Mouse (Mus musculus) splenic B cell, adult 2 months (primary cell): ENCODE measurements at regions not wholly inside any gene's neighbourhood (a gene's known extent, or its start where the extent isn't known, plus 50 kb on each side); places are given as distances from the start of the nearest gene placed in this dataset.

Source experiments
- DNase-seq: peaks from one replicate; pipeline ENCODE4 v3.0.0-alpha.2; 2011; ENCODE audit warnings: low read depth, low spot score
- H3K27me3 ChIP-seq: 2 replicates; pipeline ENCODE4 v1.6.1; 2012; ENCODE audit warnings: mild to moderate bottlenecking, low read length, moderate library complexity, mixed read lengths; ENCODE audit not compliant: control insufficient read depth, poor library complexity, insufficient read depth, severe bottlenecking
- H3K36me3 ChIP-seq: 2 replicates; pipeline ENCODE4 v1.6.1; 2012; ENCODE audit warnings: mild to moderate bottlenecking, low read length, moderate library complexity, mixed read lengths; ENCODE audit not compliant: control insufficient read depth, poor library complexity, insufficient read depth, severe bottlenecking

DNA sequence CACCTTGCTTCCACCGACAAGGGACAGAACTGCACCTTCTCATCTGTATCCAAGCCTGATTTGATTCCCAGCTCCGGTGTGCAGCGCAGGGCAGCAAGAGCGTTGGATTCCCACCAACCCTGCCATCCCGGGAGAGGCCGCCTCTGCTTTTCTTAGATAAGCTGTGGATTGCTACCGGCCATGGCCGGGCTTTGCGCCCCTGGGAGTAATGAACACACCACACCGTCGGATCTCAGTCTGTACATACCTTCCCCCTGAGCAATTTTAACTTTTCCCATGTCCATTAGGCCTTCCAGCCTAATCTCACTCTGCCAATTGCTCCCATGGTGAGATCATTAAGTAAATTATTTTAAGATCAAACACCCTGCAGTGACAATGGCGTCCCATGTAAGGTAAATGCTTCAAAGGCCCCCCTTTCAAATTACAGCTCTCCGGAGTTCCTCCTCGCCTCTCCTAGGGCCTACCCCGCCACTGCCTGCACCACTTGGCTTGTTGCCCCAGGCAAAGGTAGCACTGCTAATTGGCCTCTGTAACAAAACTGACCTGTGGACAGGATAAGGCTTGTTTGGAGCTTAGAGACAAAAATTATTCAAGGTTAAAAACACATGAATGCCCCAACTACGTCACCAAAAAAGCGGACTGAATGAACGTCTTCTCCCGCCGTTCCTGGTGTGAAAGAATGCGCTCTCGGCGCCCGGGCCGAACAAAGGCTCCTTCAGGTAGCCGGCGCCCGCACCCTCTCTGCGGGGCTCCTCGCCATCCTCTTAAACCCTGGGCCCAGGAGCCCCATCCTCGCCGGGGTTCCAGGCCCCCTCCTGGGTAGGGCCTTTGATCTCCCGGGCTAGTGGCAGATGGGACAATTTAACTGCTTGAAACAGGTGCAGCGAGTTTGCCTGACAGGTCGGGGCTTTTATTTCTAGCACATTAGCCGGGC is 228.5 kb upstream of the Sp4 start:
- no peaks in the 10 kb centered on the region for H3K27me3 ChIP-seq
- no peaks in the 10 kb centered on the region for H3K36me3 ChIP-seq
- no peak for DNase-seq

DNA sequence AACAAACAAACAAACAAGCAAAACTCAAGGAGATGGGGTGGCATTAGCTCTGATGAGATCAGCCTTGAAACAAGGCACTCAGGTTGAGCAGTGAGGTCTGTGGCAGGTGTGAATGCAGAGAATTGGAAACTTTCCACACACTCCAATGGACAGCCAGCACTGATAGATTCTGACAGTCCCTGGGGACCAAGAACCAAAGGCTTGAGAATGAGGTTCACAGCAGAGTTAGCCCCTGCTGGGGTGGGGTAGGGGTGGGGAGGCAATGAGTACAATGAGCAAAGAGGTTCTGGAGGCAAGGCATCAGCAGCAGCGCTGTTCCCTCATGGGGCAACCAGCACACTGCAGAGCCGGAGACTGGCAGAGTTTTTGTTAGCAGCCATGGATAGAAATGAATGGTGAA is 220.5 kb upstream of the Sp4 start:
- H3K27me3 ChIP-seq: no peaks in the 10 kb centered on the region
- H3K36me3 ChIP-seq: no peaks in the 10 kb centered on the region
- DNase-seq: no peak

DNA sequence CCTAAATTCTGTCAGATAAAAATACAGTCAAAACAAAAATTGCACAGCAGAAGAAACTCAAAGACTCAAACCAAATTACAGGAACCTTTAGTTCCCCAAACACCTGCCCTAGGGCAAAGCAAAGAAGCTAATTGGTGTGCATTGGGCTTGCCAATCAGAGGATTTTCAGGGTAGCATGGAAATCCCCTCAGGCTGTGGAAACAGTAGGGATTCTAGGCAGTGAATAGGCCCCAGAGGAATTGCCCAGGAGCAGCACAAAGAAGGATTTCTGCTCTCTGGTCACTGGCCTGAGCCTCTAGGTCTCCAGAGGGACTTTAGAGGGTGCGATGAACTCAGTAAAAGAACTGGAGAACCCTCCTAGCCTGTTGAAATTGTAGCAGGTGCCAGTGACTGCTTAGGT is 220.1 kb upstream of the Sp4 start:
- Histone ChIP-seq H3K27me3 (no peaks in the 10 kb centered on the region), H3K36me3 (no peaks in the 10 kb centered on the region)
- DNase-seq: no peak

DNA sequence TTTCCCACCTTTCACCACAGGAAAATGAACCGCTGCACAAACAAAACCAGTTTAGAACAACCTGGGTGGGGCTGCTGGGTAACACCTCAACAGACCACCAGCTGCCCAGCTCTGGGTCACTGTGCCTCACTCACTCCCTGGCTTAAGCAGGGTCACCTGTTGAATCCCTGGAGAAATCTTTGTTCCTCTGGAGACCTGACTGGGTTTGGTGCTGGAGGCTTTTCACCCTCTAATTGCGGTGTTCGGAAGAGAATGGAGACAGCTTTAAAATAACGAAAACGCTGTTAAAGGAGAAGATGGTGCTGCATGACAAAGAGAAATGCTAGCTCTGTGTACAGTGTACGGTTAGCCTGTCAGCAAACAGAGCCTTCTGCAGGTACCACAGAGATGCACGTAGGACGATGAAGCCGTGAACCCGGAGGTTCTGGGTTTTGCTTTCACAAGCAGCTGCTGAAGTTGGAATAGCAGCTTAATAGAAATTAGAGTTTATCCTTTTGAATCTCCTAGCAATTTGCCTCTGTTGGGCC is 218.6 kb upstream of the Sp4 start:
- DNase-seq: no peak
- no peaks in the 10 kb centered on the region for H3K36me3 ChIP-seq
- no peaks in the 10 kb centered on the region for H3K27me3 ChIP-seq

DNA sequence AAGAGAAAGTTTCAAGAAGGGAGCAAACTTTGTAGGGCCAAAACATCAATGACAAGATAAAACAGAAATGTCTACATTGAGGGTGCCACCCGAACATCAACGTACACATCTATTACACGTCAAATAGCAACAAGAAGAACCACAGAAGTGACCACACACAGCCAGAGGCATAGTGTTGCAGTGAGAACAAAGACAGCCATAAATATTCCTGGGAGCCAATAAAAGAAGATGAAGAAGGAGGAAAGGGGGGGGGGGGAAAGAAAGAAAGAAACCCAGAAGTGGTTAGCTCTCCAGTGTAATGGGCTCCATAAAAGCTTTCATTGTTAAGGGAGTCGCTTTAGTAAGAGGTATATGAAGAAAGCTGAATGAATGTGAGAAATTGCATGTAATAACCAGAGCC is 209.7 kb upstream of the Sp4 start:
- H3K36me3 ChIP-seq: no peaks in the 10 kb centered on the region
- no peaks in the 10 kb centered on the region for H3K27me3 ChIP-seq
- no peak for DNase-seq

DNA sequence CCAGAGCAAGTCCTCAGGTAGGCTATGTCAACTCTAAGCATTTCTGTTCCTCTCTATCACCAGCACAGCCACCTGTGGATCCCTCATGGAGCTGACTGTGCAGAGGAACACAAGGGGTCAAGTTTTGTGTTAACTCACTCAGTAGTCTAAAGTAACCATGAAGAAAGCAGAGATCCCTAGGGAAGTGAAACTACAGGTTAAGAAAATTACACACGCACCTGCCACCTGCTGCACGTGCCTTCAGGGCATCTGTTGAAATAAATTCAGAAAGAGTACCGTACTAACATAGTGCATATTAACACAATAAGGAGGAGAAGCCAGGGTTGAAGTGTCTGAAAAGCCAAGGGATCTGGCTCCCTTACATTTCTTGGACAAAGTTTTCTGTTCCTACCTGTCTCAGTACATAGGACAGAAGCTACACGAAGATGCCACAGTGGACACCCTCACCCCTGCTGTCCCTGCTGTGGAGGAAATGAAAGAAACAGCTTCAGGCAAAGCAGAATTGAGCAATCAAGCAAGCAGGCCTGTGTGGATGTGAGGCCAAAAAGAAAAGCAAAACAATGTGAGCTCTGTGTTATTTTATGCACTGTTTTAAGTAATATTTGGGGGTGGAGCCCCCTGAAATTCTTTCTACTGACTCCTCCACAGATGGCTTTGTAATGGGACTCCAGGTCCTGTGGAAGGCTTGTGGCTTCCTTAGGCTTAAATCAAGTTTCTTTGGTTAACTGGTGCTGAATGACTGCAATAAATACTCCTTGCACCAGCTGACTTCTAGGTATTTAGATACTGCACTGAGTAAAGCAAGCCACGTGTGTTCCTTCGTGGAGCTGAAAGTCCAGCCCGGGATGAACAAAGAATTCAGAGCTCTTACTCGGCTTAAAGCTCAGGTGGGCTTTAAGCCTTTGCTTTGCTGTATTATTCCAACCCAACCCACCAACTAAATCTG is 208.0 kb upstream of the Sp4 start:
- Histone ChIP-seq H3K36me3 (no peaks in the 10 kb centered on the region), H3K27me3 (no peaks in the 10 kb centered on the region)
- DNase-seq: no peak

DNA sequence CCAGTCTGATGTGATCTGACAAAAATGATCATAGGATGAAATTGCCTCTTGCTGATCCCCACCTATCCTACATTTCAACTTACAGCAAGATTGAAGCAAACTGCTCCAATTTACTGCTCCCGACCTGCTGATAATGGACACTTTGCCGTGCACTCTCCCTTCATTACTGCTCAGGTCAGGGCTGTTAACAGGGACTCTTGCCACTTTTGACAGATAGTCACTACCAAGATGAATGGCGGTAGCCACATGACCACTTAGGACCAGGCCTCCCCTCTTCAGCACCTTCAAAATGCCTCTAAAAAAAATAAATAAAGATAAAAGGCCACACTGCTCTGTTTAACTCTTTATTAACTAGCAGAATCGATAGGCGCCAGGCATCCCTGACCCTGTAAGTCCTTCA is 199.2 kb upstream of the Sp4 start:
- Histone ChIP-seq H3K36me3 (no peaks in the 10 kb centered on the region), H3K27me3 (no peaks in the 10 kb centered on the region)
- no peak for DNase-seq

DNA sequence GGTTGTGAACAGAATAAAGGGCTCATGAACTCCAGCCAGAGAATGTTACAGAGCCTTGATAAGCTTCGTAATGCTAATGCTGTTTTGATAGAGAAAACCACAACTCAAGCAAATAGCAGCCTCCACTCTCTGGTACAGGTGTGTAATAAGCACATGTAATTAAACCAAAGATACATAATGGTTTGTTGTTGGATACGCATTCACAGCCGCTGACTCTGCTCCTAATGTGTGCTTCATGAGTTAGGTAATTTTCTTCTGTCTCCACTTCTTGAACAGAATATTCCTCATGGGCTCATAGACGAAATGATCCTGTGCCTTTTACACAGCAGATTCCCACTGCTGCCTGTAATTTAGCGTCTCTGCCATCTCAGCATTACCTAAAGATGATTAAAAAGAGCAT is 186.8 kb upstream of the Sp4 start:
- Histone ChIP-seq H3K27me3 (no peaks in the 10 kb centered on the region), H3K36me3 (no peaks in the 10 kb centered on the region)
- DNase-seq: no peak

DNA sequence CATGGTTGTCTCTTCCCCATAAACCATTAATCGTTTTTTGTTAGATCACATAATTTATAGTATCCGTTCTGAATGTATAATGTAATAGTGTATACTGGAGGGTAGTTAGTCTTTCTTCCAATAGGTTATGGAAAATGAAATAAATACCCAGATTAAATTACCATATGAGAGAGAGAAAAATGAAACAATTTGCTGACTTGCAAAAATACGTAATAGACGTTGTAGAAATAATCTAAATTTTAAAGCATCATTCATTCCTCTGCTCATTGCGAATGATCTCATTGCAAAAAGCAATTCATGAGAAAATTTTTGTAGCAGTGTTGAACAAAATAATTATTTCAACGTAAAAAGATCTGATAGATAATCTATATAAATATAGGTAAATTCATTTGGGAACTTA is 185.2 kb upstream of the Sp4 start:
- H3K27me3 ChIP-seq: no peaks in the 10 kb centered on the region
- no peak for DNase-seq

DNA sequence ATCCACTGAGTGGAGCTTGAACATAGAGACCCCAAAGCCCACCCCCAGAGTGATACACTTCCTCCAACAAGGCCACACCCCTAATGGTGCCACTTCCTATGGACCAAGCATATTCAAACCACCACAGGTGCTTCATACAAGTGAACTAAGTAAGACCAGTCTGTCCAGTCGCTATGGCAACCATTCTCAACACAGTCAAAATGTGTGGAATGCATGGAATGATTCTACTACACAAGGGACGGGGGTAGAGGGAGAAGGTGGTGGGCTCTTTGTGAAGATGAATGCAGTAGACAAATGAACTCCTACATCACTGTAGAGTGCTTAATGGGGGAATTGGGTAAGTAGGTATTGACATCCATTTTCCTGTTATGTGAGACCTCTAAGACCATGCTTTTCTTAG is 180.1 kb upstream of the Sp4 start:
- no peak for DNase-seq
- no peaks in the 10 kb centered on the region for H3K36me3 ChIP-seq
- no peaks in the 10 kb centered on the region for H3K27me3 ChIP-seq

More for the DNA sequence above, 185.2 kb upstream of the Sp4 start:
- no peaks in the 10 kb centered on the region for H3K36me3 ChIP-seq

DNA sequence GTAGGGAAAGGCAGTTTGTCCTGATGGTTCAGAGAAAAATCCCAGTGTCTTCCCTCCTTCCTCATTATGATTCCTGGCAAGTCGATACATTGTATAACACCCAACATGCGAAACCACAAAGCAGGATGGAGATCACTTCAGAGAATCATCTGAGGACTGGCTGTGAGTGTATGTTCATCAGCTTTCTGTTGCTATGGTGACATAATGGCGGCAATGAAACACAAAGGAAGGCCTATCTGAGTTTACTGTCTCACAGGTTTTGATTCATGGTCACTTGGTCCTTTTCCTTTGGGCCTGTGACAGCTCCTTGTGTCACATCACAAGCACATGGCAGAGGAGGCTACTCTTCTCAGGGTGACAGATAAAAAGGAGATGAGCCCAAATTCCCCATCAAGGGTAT is 173.5 kb upstream of the Sp4 start:
- no peaks in the 10 kb centered on the region for H3K36me3 ChIP-seq
- no peaks in the 10 kb centered on the region for H3K27me3 ChIP-seq
- DNase-seq: no peak

DNA sequence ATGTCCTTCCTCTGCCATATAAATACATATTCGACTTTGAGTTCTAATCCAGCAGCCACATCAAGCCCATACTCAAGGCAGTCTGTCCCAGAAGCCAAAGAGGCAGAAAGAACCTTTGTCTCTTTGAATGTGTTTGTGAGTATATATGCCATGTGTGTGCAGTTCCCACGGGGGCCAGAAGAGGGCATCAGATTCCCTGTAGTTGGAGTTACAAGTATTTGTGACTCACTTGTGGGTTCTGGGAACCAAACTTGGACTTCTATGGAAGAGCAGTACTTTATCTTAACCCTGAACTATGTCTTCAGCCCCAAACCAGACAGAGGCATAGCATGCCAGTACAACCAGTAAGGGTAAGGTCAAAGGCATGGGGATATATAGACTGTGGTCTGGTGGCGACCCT is 165.6 kb upstream of the Sp4 start:
- Histone ChIP-seq H3K36me3 (no peaks in the 10 kb centered on the region), H3K27me3 (no peaks in the 10 kb centered on the region)
- DNase-seq: no peak

DNA sequence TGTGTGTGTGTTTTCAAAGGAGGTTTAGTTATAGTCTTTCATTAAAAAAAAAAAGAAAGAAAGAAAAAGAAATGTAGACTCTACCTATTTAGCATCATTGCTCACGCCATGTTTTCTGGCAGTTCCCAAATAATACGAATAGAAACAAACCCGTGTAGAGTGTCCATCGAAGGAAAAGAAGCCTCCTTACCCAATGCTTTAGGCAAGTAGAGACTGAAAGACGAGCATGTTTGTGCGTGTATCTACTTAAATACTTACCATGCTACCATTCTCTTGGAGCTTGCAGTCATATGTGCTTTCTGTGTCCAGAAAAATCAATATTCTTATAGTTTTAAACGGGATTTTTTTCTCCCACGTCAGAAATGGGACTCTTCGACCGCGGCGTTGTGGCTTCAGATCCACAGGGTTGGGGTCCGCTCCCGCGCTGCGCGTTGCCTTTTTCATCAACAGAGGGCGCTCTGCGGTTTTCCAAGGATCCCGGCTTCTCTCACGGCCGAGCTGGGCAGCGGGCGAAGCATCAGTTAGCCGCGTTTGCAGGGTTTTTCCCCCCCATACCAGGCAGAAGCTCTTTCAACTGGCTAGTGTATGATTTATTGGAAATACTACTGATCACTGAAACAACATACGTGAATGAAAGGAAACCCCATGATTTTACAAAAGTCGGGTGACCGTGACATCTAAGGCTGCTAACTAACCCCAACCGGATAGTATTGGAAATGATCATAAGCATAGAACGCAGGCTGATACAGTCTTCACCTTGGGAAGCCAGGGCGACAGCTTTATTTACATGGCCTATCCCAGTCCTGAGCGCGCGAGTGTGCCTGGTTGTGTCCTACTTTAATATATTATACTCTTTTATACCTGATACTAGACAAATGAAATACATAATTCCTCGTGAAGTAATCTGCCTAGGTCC is 156.5 kb upstream of the Sp4 start:
- H3K27me3 ChIP-seq: no peaks in the 10 kb centered on the region; the same call in 1 of the 2 replicates

DNA sequence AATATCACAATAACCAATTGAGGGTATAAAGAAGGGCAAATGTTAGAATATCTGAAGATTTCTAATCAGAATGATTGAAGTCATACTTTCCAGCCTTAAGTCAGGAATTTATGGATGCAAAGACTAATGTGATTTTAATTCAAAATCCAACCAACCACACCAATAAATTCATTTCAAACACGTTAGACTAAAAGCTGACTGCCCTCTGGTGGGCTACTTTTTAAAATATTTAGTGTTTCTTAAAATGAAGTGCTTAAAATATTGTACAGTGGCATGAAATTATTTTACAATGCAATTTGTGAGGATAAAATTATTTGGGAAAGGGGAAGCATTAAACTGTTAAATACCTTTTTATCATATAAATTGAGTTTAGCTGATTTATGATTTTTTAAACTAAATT is 154.4 kb upstream of the Sp4 start:
- no peaks in the 10 kb centered on the region; the same call in 1 of the 2 replicates for H3K27me3 ChIP-seq
- peak; percentile 39 for DNase-seq
- H3K36me3 ChIP-seq: no peaks in the 10 kb centered on the region

More for the DNA sequence above, 156.5 kb upstream of the Sp4 start:
- DNase-seq: peak; percentile 14
- H3K36me3 ChIP-seq: no peaks in the 10 kb centered on the region
